Mouse (Mus musculus) limb, embryonic 12.5 days (tissue): ENCODE measurements around the gene Syne1. TPM values are rescaled to one million over a fixed set of nuclear protein-coding genes. Genes with fewer than 3 reads are reported as not detected.

Experiments used
- ATAC-seq: fragments of 200-750 bp; cut with Nextera tagmentation; 2 replicates; pipeline ENCODE4 v1.8.0; 2017; ENCODE audit warnings: low read depth, moderate TSS enrichment; ENCODE audit not compliant: insufficient number of reproducible peaks, insufficient read depth, low FRiP score, low TSS enrichment
- H3K27ac ChIP-seq: fragments of 300-500 bp; sonication (generic); 2 replicates; pipeline ENCODE4 v1.5.1; 2016; ENCODE audit warnings: mild to moderate bottlenecking, moderate library complexity
- H3K27me3 ChIP-seq: fragments of 300-500 bp; sonication (generic); 2 replicates; pipeline ENCODE4 v1.6.1; 2016; ENCODE audit warnings: mild to moderate bottlenecking, moderate library complexity
- H3K36me3 ChIP-seq: fragments of 300-500 bp; sonication (generic); 2 replicates; pipeline ENCODE4 v1.6.1; 2016; ENCODE audit warnings: mild to moderate bottlenecking, moderate library complexity
- H3K4me1 ChIP-seq: fragments of 300-500 bp; sonication (generic); replicated peaks from 2 replicates; pipeline ENCODE4 v1.6.1; 2016
- H3K4me2 ChIP-seq: fragments of 300-500 bp; sonication (generic); 2 replicates; pipeline ENCODE4 v1.6.1; 2016; ENCODE audit warnings: mild to moderate bottlenecking, moderate library complexity
- H3K4me3 ChIP-seq: fragments of 300-500 bp; sonication (generic); replicated peaks from 2 replicates; pipeline ENCODE4 v1.5.1; 2016; ENCODE audit warnings: mild to moderate bottlenecking
- H3K9ac ChIP-seq: fragments of 300-500 bp; sonication (generic); replicated peaks from 2 replicates; pipeline ENCODE4 v1.6.1; 2016; ENCODE audit warnings: mild to moderate bottlenecking, moderate library complexity
- H3K9me3 ChIP-seq: fragments of 300-500 bp; sonication (generic); 2 replicates; pipeline ENCODE4 v1.6.1; 2016; ENCODE audit warnings: mild to moderate bottlenecking, moderate library complexity
- WGBS: fragments of 180-500 bp; shearing (Covaris S2); methylation state at CpG from one replicate; pipeline ENCODE4 v1.1.7; 2016; 5-methylcytosine and 5-hydroxymethylcytosine counted together
- polyA plus RNA-seq: library from polyadenylated mRNA; unstranded; fragments of >200 nt; fragmentation: Nextera tagmentation; extraction: Ambion mirVana; gene quantifications from 2 replicates; pipeline ENCODE4 v1.2.1, GENCODE M21; 2016

The Syne1 gene
- polyA plus RNA-seq, 1 experiment from 2014 or later, result 4.6 TPM

GRCm38 (mm10) chr10:5560526-5560925 is 9.2 kb upstream of the Syne1 start:
- Histone ChIP-seq H3K36me3 (no peaks in the 10 kb centered on the region), H3K9ac (no peak overlapping the region), H3K4me2 (no peak overlapping the region), H3K27me3 (no peaks in the 10 kb centered on the region), H3K4me3 (no peak overlapping the region), H3K27ac (no peak overlapping the region), H3K4me1 (no peaks in the 10 kb centered on the region), H3K9me3 (no peaks in the 10 kb centered on the region)
- WGBS, result 81% methylated on average over 4 of the region's 4 CpGs
- ATAC-seq, result no peak

GRCm38 (mm10) chr10:5558808-5559207 is 7.5 kb upstream of the Syne1 start:
- no peak overlapping the region for H3K9ac ChIP-seq
- H3K4me2 ChIP-seq, result no peak overlapping the region
- no peaks in the 10 kb centered on the region for H3K36me3 ChIP-seq
- H3K4me1 ChIP-seq, result no peaks in the 10 kb centered on the region
- H3K27ac ChIP-seq, result no peak overlapping the region
- ATAC-seq, result no peak
- no peak overlapping the region for H3K4me3 ChIP-seq
- no peaks in the 10 kb centered on the region for H3K9me3 ChIP-seq
- no peaks in the 10 kb centered on the region for H3K27me3 ChIP-seq

GRCm38 (mm10) chr10:5554941-5555340 is 3.7 kb upstream of the Syne1 start:
- H3K9ac ChIP-seq, result no peak overlapping the region
- no peak overlapping the region for H3K4me2 ChIP-seq
- 0 out of 2 replicates have a peak, but pooled peaks cover 9% of the 10 kb centered on the region for H3K4me1 ChIP-seq
- no peaks in the 10 kb centered on the region for H3K36me3 ChIP-seq
- no peak overlapping the region for H3K27ac ChIP-seq
- peaks cover 12% of the 10 kb centered on the region for H3K27me3 ChIP-seq
- H3K4me3 ChIP-seq, result no peak overlapping the region
- H3K9me3 ChIP-seq, result no peaks in the 10 kb centered on the region
- 26% methylated on average over 5 of the region's 5 CpGs for WGBS
- ATAC-seq, result no peak

GRCm38 (mm10) chr10:5550168-5551021 is 887 bp downstream of the Syne1 start:
- Histone ChIP-seq H3K9ac (peak overlapping the region; percentile 57), H3K4me2 (peak overlapping the region; percentile 95), H3K4me1 (0 out of 2 replicates have a peak, but pooled peaks cover 12% of the 10 kb centered on the region), H3K9me3 (no peaks in the 10 kb centered on the region), H3K27me3 (peaks cover 22% of the 10 kb centered on the region), H3K4me3 (peak overlapping the region; percentile 51), H3K27ac (no peak overlapping the region), H3K36me3 (no peaks in the 10 kb centered on the region)
- peak; percentile 78 for ATAC-seq
- under 1% methylated on average over 42 of the region's 44 CpGs for WGBS

GRCm38 (mm10) chr10:5549871-5550167 is 1.5 kb downstream of the Syne1 start:
- Histone ChIP-seq H3K4me3 (peak overlapping the region; percentile 51), H3K4me2 (peak overlapping the region; percentile 95), H3K36me3 (no peaks in the 10 kb centered on the region), H3K27me3 (peaks cover 22% of the 10 kb centered on the region), H3K9me3 (no peaks in the 10 kb centered on the region), H3K27ac (no peak overlapping the region), H3K4me1 (0 out of 2 replicates have a peak, but pooled peaks cover 12% of the 10 kb centered on the region), H3K9ac (peak overlapping the region; percentile 57; the same call in 1 of the 2 replicates)
- ATAC-seq, result no peak
- WGBS, result 8% methylated on average over 6 of the region's 6 CpGs

- Histone ChIP-seq H3K4me2 (no peak overlapping the region), H3K4me3 (no peak overlapping the region), H3K4me1 (0 out of 2 replicates have a peak, but pooled peaks cover 12% of the 10 kb centered on the region), H3K9me3 (no peaks in the 10 kb centered on the region), H3K9ac (no peak overlapping the region), H3K27ac (no peak overlapping the region), H3K27me3 (peaks cover 22% of the 10 kb centered on the region), H3K36me3 (no peaks in the 10 kb centered on the region)
- no peak for ATAC-seq
- WGBS, result 70% methylated on average over 2 of the region's 2 CpGs
Measured at GRCm38 (mm10) chr10:5548651-5549050, 2.6 kb downstream of the Syne1 start.

- H3K9ac ChIP-seq, result no peak overlapping the region
- peaks cover 22% of the 10 kb centered on the region for H3K27me3 ChIP-seq
- no peak overlapping the region for H3K4me3 ChIP-seq
- no peaks in the 10 kb centered on the region for H3K9me3 ChIP-seq
- ATAC-seq, result no peak
- 85% methylated on average over 9 of the region's 9 CpGs for WGBS
- H3K4me1 ChIP-seq, result 0 out of 2 replicates have a peak, but pooled peaks cover 12% of the 10 kb centered on the region
- H3K36me3 ChIP-seq, result no peaks in the 10 kb centered on the region
- H3K27ac ChIP-seq, result no peak overlapping the region
- no peak overlapping the region for H3K4me2 ChIP-seq
Measured at GRCm38 (mm10) chr10:5547769-5548168, 3.5 kb downstream of the Syne1 start.

- no peak overlapping the region for H3K27ac ChIP-seq
- no peaks in the 10 kb centered on the region for H3K9me3 ChIP-seq
- peaks cover 22% of the 10 kb centered on the region for H3K27me3 ChIP-seq
- WGBS, result 94% methylated on average over 5 of the region's 5 CpGs
- H3K4me3 ChIP-seq, result no peak overlapping the region
- no peak for ATAC-seq
- H3K4me1 ChIP-seq, result 0 out of 2 replicates have a peak, but pooled peaks cover 12% of the 10 kb centered on the region
- no peak overlapping the region for H3K9ac ChIP-seq
- no peak overlapping the region for H3K4me2 ChIP-seq
- no peaks in the 10 kb centered on the region for H3K36me3 ChIP-seq
Measured at GRCm38 (mm10) chr10:5546428-5546827, 4.9 kb downstream of the Syne1 start.

- ATAC-seq, result no peak
- Histone ChIP-seq H3K36me3 (no peaks in the 10 kb centered on the region), H3K27me3 (no peaks in the 10 kb centered on the region), H3K4me2 (no peak overlapping the region), H3K27ac (no peak overlapping the region), H3K4me1 (no peaks in the 10 kb centered on the region), H3K9me3 (no peaks in the 10 kb centered on the region), H3K4me3 (no peak overlapping the region), H3K9ac (no peak overlapping the region)
- WGBS, result 89% methylated on average over 1 of the region's 1 CpGs
Measured at GRCm38 (mm10) chr10:5528284-5528683, 23.0 kb downstream of the Syne1 start.

GRCm38 (mm10) chr10:5527634-5528033 is 23.6 kb downstream of the Syne1 start:
- no peaks in the 10 kb centered on the region for H3K36me3 ChIP-seq
- H3K4me2 ChIP-seq, result no peak overlapping the region
- H3K4me1 ChIP-seq, result no peaks in the 10 kb centered on the region
- no peak overlapping the region for H3K27ac ChIP-seq
- H3K9ac ChIP-seq, result no peak overlapping the region
- no peaks in the 10 kb centered on the region for H3K27me3 ChIP-seq
- no peak for ATAC-seq
- no peaks in the 10 kb centered on the region for H3K9me3 ChIP-seq
- 79% methylated on average over 4 of the region's 4 CpGs for WGBS
- H3K4me3 ChIP-seq, result no peak overlapping the region

GRCm38 (mm10) chr10:5522904-5523303 is 28.4 kb downstream of the Syne1 start:
- no peak overlapping the region for H3K27ac ChIP-seq
- no peak overlapping the region for H3K4me2 ChIP-seq
- no peak overlapping the region for H3K4me3 ChIP-seq
- no peak overlapping the region for H3K9ac ChIP-seq
- no peaks in the 10 kb centered on the region for H3K36me3 ChIP-seq
- H3K27me3 ChIP-seq, result no peaks in the 10 kb centered on the region
- H3K4me1 ChIP-seq, result no peaks in the 10 kb centered on the region
- no peaks in the 10 kb centered on the region for H3K9me3 ChIP-seq
- 91% methylated on average over 4 of the region's 4 CpGs for whole genome bisulfite sequencing
- ATAC-seq, result no peak

GRCm38 (mm10) chr10:5522276-5522675 is 29.0 kb downstream of the Syne1 start:
- no peaks in the 10 kb centered on the region for H3K36me3 ChIP-seq
- no peak overlapping the region for H3K9ac ChIP-seq
- ATAC-seq, result no peak
- H3K4me1 ChIP-seq, result no peaks in the 10 kb centered on the region
- H3K4me3 ChIP-seq, result no peak overlapping the region
- no peak overlapping the region for H3K4me2 ChIP-seq
- H3K27ac ChIP-seq, result no peak overlapping the region
- H3K27me3 ChIP-seq, result no peaks in the 10 kb centered on the region
- H3K9me3 ChIP-seq, result no peaks in the 10 kb centered on the region
- WGBS, result 93% methylated on average over 3 of the region's 3 CpGs
